Mouse (Mus musculus) neural tube, embryonic 12.5 days (tissue): ENCODE measurements around the gene Ing1. TPM values are rescaled to one million over a fixed set of nuclear protein-coding genes. Genes with fewer than 3 reads are reported as not detected.
"Not testable (repeated sequence)": the region's sequence is repeated elsewhere in the genome, so short reads cannot be mapped to it uniquely, and the experiment has no call there.

ENCODE experiments used
- ATAC-seq: fragments of 200-750 bp; cut with Nextera tagmentation; 2 replicates; pipeline ENCODE4 v1.8.0; 2017; ENCODE audit warnings: low read depth, mild to moderate bottlenecking, moderate TSS enrichment, moderate library complexity; ENCODE audit not compliant: low FRiP score
- H3K27ac ChIP-seq: fragments of 300-500 bp; sonication (generic); 2 replicates; pipeline ENCODE4 v1.5.1; 2016
- H3K27me3 ChIP-seq: fragments of 300-500 bp; sonication (generic); replicated peaks from 2 replicates; pipeline ENCODE4 v1.6.1; 2016; ENCODE audit warnings: mild to moderate bottlenecking
- H3K36me3 ChIP-seq: fragments of 300-500 bp; sonication (generic); 2 replicates; pipeline ENCODE4 v1.6.1; 2016; ENCODE audit warnings: mild to moderate bottlenecking
- H3K4me1 ChIP-seq: fragments of 300-500 bp; sonication (generic); 2 replicates; pipeline ENCODE4 v1.6.1; 2016
- H3K4me2 ChIP-seq: fragments of 300-500 bp; sonication (generic); replicated peaks from 2 replicates; pipeline ENCODE4 v1.6.1; 2016; ENCODE audit warnings: mild to moderate bottlenecking
- H3K4me3 ChIP-seq: fragments of 300-500 bp; sonication (generic); 2 replicates; pipeline ENCODE4 v1.5.1; 2016
- H3K9ac ChIP-seq: fragments of 300-500 bp; sonication (generic); 2 replicates; pipeline ENCODE4 v1.6.1; 2016; ENCODE audit warnings: mild to moderate bottlenecking
- H3K9me3 ChIP-seq: fragments of 300-500 bp; sonication (generic); 2 replicates; pipeline ENCODE4 v1.6.1; 2016; ENCODE audit warnings: mild to moderate bottlenecking
- WGBS: fragments of 180-500 bp; shearing (Covaris S2); methylation state at CpG from one replicate; pipeline ENCODE4 v1.1.7; 2016; 5-methylcytosine and 5-hydroxymethylcytosine counted together
- polyA plus RNA-seq: library from polyadenylated mRNA; unstranded; fragments of >200 nt; fragmentation: Nextera tagmentation; extraction: Ambion mirVana; gene quantifications from 2 replicates; pipeline ENCODE4 v1.2.1, GENCODE M21; 2016

Gene Ing1
- polyA plus RNA-seq, 1 experiment from 2014 or later, result 59.1 TPM

DNA sequence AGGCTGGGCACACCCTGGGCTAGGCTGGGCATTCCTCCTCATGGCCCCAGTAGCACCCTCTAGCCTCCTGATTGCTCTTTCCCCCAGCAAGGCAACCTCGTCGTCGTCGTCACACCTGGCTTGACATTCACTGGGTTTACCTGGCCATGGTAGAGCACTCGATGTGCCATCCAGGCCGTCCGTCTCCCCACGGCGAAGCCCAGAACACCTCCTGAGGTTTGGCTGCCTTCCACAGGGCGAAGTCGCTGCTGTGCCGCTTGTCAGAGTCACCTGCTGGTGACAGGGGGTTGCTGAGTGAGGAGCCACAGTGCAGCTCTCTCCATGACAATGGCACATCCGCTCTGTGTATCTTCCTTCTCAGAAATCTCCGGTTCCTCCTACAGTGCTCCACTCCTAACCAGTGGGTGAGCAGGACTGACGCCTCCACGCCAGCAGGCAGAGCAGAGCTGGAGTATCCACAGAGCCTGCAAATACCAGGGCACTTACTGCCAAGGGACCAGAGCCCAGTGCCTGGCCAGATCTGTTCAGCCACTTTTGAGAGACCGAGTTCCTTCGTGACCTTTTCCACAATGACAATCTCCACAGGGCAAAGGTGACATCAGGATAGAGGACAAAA lies 25.1 kb upstream of the Ing1 start:
- H3K27me3 ChIP-seq, result no peaks in the 10 kb centered on the region
- H3K27ac ChIP-seq, result no peak overlapping the region
- no peak overlapping the region for H3K4me3 ChIP-seq
- no peak overlapping the region for H3K4me2 ChIP-seq
- H3K9ac ChIP-seq, result no peak overlapping the region
- H3K4me1 ChIP-seq, result no peaks in the 10 kb centered on the region
- 85% methylated on average over 18 of the region's 18 CpGs for WGBS
- no peaks in the 10 kb centered on the region for H3K9me3 ChIP-seq
- ATAC-seq, result no peak
- H3K36me3 ChIP-seq, result peaks cover 37% of the 10 kb centered on the region

DNA sequence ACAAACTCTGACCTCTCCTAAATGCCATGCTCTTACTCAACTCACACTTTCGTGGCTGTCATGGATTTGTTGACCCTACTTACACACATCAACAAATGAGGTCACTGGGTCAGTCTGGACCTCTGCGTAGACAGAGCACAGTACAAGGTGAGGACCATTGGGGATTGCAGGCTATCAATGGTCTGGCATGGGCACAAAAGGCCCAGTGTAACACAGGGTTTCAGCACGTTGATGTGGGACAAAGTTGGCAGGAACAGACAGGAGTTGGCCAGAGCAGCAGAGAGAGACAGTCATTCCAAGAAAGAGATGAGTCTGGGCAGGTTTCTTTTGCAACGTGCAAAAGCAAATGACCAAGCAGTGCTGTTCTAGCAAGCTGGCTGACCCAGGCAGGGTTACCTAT lies 24.5 kb upstream of the Ing1 start:
- no peak overlapping the region for H3K4me2 ChIP-seq
- no peaks in the 10 kb centered on the region for H3K4me1 ChIP-seq
- H3K4me3 ChIP-seq, result no peak overlapping the region
- H3K27ac ChIP-seq, result no peak overlapping the region
- H3K9me3 ChIP-seq, result no peaks in the 10 kb centered on the region
- no peak for ATAC-seq
- 79% methylated on average over 4 of the region's 4 CpGs for WGBS
- H3K9ac ChIP-seq, result no peak overlapping the region
- H3K27me3 ChIP-seq, result no peaks in the 10 kb centered on the region
- H3K36me3 ChIP-seq, result peaks cover 34% of the 10 kb centered on the region

DNA sequence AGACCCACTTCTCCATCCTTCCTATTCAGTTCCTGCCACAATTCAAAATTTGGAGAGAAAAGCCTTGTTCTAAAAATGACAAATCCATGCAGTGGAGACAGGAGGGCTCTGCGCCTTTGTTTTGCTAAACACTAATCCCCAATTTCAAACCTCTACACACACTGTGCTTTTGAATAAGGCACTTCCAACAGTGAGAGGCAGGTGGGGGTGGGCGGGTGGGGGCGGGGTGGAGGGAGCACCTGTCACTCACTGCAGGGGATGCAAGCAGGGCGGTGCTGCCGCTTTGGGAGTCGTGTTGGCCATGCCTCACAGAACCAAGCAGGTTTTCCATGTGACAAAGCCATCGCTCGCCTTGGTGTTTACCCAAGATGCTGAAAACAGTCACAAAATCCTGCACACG lies 20.9 kb upstream of the Ing1 start:
- WGBS, result 43% methylated on average over 9 of the region's 9 CpGs
- H3K36me3 ChIP-seq, result peaks cover 34% of the 10 kb centered on the region
- H3K9ac ChIP-seq, result no peak overlapping the region
- H3K4me3 ChIP-seq, result no peak overlapping the region
- H3K27me3 ChIP-seq, result no peaks in the 10 kb centered on the region
- H3K27ac ChIP-seq, result no peak overlapping the region
- H3K4me1 ChIP-seq, result no peaks in the 10 kb centered on the region
- H3K9me3 ChIP-seq, result no peaks in the 10 kb centered on the region
- no peak overlapping the region for H3K4me2 ChIP-seq
- ATAC-seq, result no peak

DNA sequence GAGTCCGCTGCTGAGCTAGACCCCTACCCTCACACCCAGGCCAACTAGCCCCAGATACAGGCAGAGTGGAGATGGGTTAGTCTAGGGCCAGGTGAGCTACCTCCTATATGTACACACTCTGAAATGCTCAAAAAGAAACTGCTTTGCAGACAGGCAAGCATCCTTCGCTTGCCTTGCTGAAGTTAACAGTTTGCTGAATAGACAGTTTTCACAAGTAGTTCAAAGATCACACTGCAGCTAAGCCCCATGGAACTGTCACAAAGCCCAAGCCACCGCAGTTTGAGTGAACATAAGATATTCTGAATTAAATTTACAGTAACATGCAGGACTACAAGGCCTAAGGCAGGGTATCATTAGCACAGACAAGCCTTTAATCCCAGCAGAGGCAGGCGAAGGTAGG lies 16.3 kb upstream of the Ing1 start:
- H3K27ac ChIP-seq, result no peak overlapping the region
- H3K27me3 ChIP-seq, result no peaks in the 10 kb centered on the region
- peaks cover 44% of the 10 kb centered on the region for H3K36me3 ChIP-seq
- H3K9me3 ChIP-seq, result no peaks in the 10 kb centered on the region
- 92% methylated on average over 4 of the region's 4 CpGs for WGBS
- no peak overlapping the region for H3K9ac ChIP-seq
- ATAC-seq, result no peak
- H3K4me1 ChIP-seq, result no peaks in the 10 kb centered on the region
- no peak overlapping the region for H3K4me2 ChIP-seq
- no peak overlapping the region for H3K4me3 ChIP-seq

DNA sequence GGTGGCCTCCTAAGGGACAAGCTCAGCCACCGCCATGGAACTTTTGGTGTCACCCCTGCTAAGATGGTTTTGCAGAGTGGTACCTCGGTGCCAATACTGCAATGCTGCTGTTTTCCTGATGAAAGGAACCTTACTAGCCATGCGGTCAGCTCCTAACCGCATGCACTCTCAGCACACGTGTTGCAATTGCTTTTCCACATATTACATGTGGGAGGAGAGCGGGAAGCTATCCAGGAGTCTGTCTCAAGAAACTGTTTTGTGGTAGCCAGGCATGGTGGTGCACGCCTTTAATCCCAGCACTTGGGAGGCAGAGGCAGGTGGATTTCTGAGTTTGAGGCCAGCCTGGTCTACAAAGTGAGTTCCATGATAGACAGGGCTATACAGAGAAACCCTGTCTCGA lies 15.2 kb upstream of the Ing1 start:
- no peaks in the 10 kb centered on the region for H3K4me1 ChIP-seq
- WGBS, result 96% methylated on average over 8 of the region's 8 CpGs
- no peaks in the 10 kb centered on the region for H3K27me3 ChIP-seq
- no peak overlapping the region for H3K9ac ChIP-seq
- no peaks in the 10 kb centered on the region for H3K9me3 ChIP-seq
- no peak overlapping the region for H3K4me3 ChIP-seq
- no peak overlapping the region for H3K27ac ChIP-seq
- no peak overlapping the region for H3K4me2 ChIP-seq
- peaks cover 37% of the 10 kb centered on the region for H3K36me3 ChIP-seq
- no peak for ATAC-seq

DNA sequence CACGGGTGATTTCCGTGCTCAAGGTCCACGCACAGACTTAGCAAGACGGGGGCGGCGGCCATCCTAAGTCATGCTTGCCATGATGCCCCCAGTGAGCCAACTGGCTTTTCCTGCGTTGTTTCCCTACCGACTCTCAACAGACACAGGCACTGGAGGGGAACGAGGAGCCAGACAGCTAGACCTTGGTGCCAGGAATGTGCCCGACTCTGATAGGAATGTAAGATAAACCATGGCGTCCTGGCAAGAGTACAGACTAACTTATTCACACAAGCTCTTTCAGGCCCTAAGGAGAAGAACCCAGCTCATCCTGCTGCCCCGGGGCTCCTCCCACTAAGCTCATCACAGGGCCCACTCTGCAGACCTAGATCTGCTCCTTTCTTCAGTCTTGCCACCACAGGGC lies 13.3 kb upstream of the Ing1 start:
- WGBS, result 97% methylated on average over 12 of the region's 12 CpGs
- no peak for ATAC-seq
- Histone ChIP-seq H3K4me2 (no peak overlapping the region), H3K9me3 (no peaks in the 10 kb centered on the region), H3K27me3 (no peaks in the 10 kb centered on the region), H3K27ac (no peak overlapping the region), H3K9ac (no peak overlapping the region), H3K4me3 (no peak overlapping the region), H3K4me1 (no peaks in the 10 kb centered on the region), H3K36me3 (peaks cover 37% of the 10 kb centered on the region)

DNA sequence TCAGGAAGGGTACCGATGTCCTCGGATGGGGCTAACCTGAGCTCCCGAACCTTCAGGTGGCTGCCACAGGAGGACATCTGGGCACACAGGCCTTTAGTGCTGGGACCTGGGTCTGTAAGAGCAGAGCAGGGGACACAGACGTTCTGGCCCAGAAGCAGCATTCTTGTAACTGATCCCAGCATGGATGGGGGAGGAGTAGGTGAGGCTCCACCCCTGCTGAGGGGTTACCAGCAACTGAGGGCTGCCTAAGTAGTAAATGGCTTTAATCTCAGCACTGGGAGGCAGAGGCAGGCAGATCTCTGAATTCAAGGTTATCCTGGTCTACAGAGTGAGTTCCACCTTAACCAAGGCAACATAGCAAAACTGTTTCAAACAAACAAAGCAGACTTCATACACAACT lies 12.5 kb upstream of the Ing1 start:
- no peak for ATAC-seq
- WGBS, result 87% methylated on average over 4 of the region's 4 CpGs
- H3K9ac ChIP-seq, result no peak overlapping the region
- no peaks in the 10 kb centered on the region for H3K4me1 ChIP-seq
- no peaks in the 10 kb centered on the region for H3K9me3 ChIP-seq
- H3K4me2 ChIP-seq, result no peak overlapping the region
- no peak overlapping the region for H3K4me3 ChIP-seq
- no peaks in the 10 kb centered on the region for H3K27me3 ChIP-seq
- no peak overlapping the region for H3K27ac ChIP-seq
- peaks cover 36% of the 10 kb centered on the region for H3K36me3 ChIP-seq

DNA sequence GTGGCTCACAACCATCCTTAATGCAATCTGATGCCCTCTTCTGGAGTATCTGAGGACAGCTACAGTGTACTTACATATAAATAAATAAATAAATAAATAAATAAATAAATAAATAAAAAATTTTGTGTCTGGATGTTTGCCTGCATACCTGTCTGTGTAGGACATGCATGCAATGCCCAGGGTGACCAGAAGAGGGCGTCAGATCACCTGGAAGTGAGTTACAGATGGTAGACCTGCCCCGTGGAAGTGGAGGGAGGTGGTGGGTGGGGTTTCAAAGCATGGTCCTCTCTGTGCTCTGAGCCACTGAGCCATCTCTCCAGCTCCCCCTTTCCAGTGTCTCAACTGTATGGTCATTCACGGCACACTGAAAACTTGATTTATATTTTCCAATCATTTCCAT lies 11.0 kb upstream of the Ing1 start:
- WGBS, result 52% methylated on average over 3 of the region's 3 CpGs
- H3K4me3 ChIP-seq, result no peak overlapping the region
- no peak overlapping the region for H3K27ac ChIP-seq
- H3K36me3 ChIP-seq, result peaks cover 36% of the 10 kb centered on the region
- no peaks in the 10 kb centered on the region for H3K4me1 ChIP-seq
- H3K9me3 ChIP-seq, result no peaks in the 10 kb centered on the region
- H3K9ac ChIP-seq, result no peak overlapping the region
- ATAC-seq, result no peak
- no peaks in the 10 kb centered on the region for H3K27me3 ChIP-seq
- no peak overlapping the region for H3K4me2 ChIP-seq

DNA sequence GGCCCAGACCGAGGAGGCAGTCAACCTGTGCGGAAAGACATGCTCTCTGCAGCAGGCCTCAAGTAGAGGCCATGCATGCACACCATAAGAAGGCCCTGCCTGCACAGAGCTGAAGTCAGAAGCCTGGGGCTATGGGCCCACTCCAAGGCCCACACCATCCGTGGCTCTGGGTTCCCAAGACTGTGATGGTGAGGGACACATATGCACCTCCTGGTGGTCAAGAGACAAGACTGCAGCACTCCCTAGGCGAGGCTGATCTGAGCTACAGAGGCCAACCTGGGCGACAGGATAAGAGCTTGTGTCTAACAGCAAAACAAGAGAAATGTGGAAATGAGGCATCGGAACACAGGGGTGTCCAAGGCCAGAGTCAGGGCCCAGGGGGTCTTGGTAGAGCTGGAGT lies 8.3 kb upstream of the Ing1 start:
- Histone ChIP-seq H3K4me3 (no peak overlapping the region), H3K4me2 (no peak overlapping the region), H3K9ac (no peak overlapping the region), H3K36me3 (peaks cover 17% of the 10 kb centered on the region), H3K4me1 (0 out of 2 replicates have a peak, but pooled peaks cover 9% of the 10 kb centered on the region), H3K27ac (no peak overlapping the region), H3K9me3 (no peaks in the 10 kb centered on the region), H3K27me3 (no peaks in the 10 kb centered on the region)
- no peak for ATAC-seq
- 68% methylated on average over 6 of the region's 6 CpGs for WGBS

DNA sequence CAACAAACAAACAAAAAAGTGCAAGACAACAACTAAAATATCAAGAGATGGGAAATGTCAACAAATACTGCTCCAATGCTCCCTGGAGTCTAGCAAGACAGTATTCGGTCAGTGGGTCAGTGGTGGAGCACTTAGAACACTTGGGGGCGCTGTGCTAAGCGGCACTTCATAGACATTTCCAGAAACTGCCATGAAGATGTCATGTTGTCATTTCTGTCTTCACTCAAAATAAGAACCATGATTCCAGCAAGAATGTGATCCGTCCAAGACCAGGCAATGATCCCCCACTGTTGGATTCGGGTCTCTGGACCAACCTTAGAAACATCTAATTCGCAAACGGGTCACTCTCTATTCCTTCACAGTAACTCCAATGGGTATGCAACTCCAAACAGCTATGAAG lies 5.7 kb upstream of the Ing1 start:
- no peak for ATAC-seq
- H3K27me3 ChIP-seq, result no peaks in the 10 kb centered on the region
- H3K27ac ChIP-seq, result no peak overlapping the region
- no peak overlapping the region for H3K4me3 ChIP-seq
- 27% methylated on average over 7 of the region's 7 CpGs for WGBS
- no peak overlapping the region for H3K9ac ChIP-seq
- H3K4me2 ChIP-seq, result peak overlapping the region; percentile 76
- H3K36me3 ChIP-seq, result peaks cover 7% of the 10 kb centered on the region; the same call in 1 of the 2 replicates
- H3K9me3 ChIP-seq, result no peaks in the 10 kb centered on the region
- H3K4me1 ChIP-seq, result 0 out of 2 replicates have a peak, but pooled peaks cover 11% of the 10 kb centered on the region

DNA sequence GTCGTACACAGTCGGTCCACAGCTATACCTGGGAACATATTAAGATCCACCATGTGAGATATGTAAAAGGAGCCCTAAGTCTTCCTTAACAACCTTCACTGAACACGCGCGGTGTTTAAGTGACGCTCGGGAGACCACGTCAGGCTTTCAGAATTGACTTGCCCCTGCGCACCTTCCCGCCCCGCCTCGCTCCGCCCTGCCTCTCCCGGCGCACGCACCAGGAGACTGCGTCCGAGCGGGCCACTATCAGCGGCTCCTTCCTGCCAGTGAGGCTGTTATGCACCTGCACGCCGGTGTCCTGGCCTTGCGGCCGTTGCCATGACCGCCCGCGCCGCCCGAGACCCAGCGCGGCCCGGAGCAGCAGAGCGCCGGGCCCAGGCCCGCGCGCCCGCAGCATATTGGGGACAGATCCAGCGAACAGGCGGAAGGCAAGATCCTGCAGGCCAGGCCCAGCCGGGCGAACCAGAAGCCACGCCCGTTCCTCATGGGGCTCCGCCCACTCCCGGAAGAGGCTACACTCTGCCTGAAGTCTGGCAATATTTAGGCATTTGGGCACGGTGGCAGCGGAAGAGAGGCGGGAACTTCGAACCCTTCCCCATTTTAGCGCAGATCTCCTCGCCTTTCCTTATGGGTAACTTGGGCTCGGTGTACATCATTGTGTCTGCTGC lies 5.0 kb upstream of the Ing1 start, which contains the start of gene Cars2:
Gene Cars2, minus strand, starts transcription at position 503 of the 668 bp plus-strand sequence.
- Histone ChIP-seq H3K4me3 (peak within 1 kb of the TSS; percentile 81), H3K9me3 (no peaks in the 10 kb centered on the region), H3K36me3 (peaks cover 7% of the 10 kb centered on the region; the same call in 1 of the 2 replicates), H3K27ac (peak within 1 kb of the TSS; percentile 73; the same call in 1 of the 2 replicates), H3K4me1 (0 out of 2 replicates have a peak, but pooled peaks cover 11% of the 10 kb centered on the region), H3K27me3 (no peaks in the 10 kb centered on the region), H3K9ac (peak within 1 kb of the TSS; percentile 88), H3K4me2 (peak within 1 kb of the TSS; percentile 76)
- WGBS, result under 1% methylated on average over 53 of the region's 53 CpGs
- peak; percentile 52 for ATAC-seq

DNA sequence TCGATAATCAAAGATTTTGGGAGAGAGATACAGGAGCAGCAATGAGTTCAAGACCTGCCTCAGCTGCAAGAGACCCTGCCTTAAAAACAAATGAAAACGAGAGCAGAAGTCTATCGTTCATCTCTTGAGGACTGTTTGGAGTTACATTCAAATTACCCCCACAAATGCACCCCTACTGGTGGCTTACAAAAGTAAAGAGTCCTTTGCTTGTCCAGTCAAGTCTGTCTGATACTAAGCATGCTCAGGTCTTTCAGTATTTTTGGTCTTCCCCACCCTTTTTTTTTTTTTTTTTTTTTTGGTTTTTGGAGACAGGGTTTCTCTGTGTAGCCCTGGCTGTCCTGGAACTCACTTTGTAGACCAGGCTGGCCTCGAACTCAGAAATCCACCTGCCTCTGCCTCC lies 3.9 kb upstream of the Ing1 start:
- ATAC-seq, H3K36me3 ChIP-seq, H3K27ac ChIP-seq, H3K9ac ChIP-seq, H3K4me2 ChIP-seq, H3K9me3 ChIP-seq, H3K4me3 ChIP-seq, H3K27me3 ChIP-seq: not testable (repeated sequence)
- H3K4me1 ChIP-seq, result 0 out of 2 replicates have a peak, but pooled peaks cover 11% of the 10 kb centered on the region
- 83% methylated on average over 4 of the region's 4 CpGs for WGBS

DNA sequence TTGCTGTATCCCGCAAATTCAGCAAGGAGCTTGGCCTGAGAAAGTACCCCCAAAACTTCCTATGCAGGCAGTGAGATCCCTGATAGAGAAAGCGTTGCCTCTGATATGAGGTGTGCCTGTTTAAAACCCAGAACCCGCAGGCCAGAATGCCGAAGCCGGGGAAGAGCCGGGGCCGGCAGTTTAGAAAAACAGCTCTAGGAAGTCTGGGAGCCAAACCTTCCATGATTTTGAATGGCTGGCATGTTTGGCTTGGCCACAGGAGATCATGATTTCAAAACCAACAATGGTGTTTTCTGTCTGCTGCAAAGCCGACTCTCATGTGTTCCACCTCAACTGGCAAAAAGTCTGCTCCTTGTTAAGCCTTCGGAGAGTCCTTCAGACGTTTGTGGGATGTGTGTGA lies 3.0 kb upstream of the Ing1 start:
- Histone ChIP-seq H3K27ac (no peak overlapping the region), H3K4me1 (0 out of 2 replicates have a peak, but pooled peaks cover 11% of the 10 kb centered on the region), H3K9ac (no peak overlapping the region), H3K27me3 (no peaks in the 10 kb centered on the region), H3K4me2 (no peak overlapping the region), H3K36me3 (no peaks in the 10 kb centered on the region), H3K4me3 (no peak overlapping the region), H3K9me3 (no peaks in the 10 kb centered on the region)
- no peak for ATAC-seq
- WGBS, result 88% methylated on average over 10 of the region's 10 CpGs
